Mouse (Mus musculus): ENCODE measurements around the gene Bod1l.

Gene Bod1l

DNA sequence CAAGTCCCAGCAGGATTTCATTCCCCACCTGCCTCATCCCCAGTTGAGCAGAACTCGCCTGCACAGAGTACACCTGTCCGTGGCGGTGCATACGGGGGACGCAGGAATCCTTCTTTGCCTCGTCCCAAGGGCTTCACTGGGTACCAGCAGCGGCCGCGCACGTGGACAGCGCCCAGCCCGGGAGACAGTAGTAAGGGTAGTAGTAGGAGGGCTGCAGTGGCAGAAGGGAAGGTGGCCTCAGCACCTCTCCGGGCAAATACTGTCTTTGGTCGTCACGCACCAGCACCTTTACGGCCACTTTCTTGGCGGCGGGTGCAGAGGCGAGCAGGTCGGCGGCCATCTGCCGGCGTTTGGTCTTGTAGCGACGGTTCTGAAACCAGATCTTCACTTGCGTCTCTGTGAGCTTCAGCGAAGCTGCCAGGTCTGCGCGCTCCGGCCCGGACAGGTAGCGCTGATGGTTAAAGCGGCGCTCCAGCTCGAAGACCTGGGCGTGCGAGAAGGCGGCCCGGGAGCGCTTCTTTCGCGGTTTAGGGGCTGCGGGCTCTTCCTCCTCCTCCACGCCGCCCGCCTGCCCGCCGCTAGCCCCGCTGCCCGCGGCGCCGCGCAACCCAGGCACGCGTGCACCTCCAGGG, 82.5 kb downstream of the Bod1l start:
- ATAC-seq (ENCODE audit: insufficient number of reproducible peaks, low FRiP score, low TSS enrichment) = no peak

- ATAC-seq (ENCODE audit: insufficient number of reproducible peaks, low FRiP score, low TSS enrichment) = no peak
These were observed 83.1 kb downstream of the Bod1l start for GRCm38 (mm10) chr5:41760831-41761508.

- no peak for ATAC-seq (ENCODE audit: insufficient number of reproducible peaks, low FRiP score, low TSS enrichment)
These were observed 84.0 kb downstream of the Bod1l start for GRCm38 (mm10) chr5:41760071-41760470.

- ATAC-seq (ENCODE audit: insufficient number of reproducible peaks, low FRiP score, low TSS enrichment) = no peak
These were observed 85.2 kb downstream of the Bod1l start for GRCm38 (mm10) chr5:41758671-41759639.

GRCm38 (mm10) chr5:41757338-41757737, 86.8 kb downstream of the Bod1l start:
- ATAC-seq (ENCODE audit: insufficient number of reproducible peaks, low FRiP score, low TSS enrichment) = no peak

GRCm38 (mm10) chr5:41756396-41756795, 87.7 kb downstream of the Bod1l start:
- ATAC-seq (ENCODE audit: insufficient number of reproducible peaks, low FRiP score, low TSS enrichment) = no peak

DNA sequence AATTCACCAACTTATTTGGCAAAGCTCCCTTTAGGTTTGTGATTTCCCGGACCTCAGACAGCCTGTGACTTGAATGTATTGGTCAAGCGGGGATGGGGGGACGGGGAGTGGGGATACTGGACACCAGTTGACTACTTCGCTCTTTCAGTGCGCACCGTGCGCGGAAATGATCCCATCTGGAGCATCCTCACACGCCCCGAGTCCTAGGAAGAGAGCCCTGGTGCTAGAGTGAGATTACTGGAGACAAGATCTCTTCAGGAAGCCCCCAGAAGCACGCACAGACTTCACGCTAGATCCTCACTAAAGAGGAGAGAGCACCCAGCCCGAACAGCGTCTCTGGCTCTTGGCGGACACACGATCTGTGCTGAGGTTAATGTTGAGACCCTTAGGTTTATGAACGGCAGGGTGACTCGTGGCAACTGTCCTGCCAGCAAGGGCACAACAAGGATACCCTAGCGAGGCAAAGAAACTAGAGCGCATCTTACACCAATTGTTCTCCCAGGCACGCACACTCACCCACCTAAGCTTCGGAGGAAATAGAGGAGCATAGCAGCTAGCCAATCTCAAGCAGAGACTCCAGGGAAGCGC, 88.6 kb downstream of the Bod1l start:
- no peak for ATAC-seq (ENCODE audit: insufficient number of reproducible peaks, low FRiP score, low TSS enrichment)

DNA sequence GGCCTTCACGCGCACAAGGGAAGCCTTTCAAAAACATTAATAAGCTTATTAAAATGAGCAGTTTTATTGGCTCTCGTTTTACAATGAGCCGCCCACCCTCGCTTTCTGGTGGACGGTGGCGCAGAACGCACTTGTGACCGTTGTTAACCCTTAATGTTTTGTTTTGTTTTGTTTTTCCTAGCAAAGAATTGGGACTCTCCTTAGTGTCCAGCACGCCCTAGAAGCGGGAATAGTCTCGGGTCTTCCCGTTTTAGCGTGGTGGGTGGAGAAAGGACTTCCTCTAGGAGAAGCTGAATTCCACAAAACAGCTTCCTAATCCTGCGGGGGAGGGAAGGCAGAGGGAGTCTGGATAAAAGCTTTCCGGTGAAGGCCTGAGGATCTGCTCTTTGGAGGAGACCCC, 89.3 kb downstream of the Bod1l start:
- ATAC-seq (ENCODE audit: insufficient number of reproducible peaks, low FRiP score, low TSS enrichment) = no peak

DNA sequence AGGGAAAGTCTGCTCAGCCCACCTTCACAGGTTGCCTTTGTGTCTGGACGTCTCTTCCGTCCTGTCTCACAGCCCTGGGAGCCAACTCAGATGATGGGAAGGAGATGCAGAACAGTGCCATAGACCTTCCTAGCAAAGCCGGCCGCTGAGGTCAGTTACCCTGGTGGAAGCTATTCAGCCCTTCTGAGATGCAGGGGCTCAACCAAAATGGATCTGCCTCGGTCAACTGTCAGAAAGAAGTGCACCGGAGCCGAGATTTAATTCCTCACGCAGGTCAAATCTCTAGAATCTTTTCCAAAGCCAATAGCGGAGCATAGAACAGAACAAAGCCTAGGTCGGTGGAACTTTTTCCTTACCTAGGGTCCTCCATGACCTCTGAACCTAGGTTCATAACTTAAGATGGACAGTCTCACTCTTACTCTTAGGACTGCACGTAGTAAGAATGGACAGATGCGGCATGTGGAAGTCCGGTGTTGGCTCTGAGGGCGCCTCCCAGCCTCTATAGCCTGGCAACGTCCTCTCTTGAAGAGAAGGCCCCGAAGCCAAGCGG, 89.8 kb downstream of the Bod1l start:
- ATAC-seq (ENCODE audit: insufficient number of reproducible peaks, low FRiP score, low TSS enrichment) = no peak

DNA sequence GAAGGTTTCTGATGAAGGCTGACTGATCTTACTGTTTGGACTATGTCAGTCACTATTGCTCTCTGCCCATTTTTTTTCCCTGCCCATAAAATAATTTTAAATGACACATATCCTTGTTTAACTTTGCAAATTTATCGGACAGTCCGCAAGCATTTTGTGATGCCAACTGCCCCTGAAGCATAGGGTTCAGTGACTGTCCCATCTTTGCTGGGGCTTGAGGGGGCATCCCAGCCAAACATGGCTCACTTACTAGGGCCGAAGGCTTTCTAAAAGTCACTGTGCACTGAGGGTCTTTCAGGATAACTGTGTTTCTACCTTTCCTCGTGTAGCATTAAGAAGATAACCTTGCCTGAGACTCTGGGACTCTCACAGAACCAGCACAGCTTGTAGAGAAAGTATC, 91.4 kb downstream of the Bod1l start:
- ATAC-seq (ENCODE audit: insufficient number of reproducible peaks, low FRiP score, low TSS enrichment) = no peak

DNA sequence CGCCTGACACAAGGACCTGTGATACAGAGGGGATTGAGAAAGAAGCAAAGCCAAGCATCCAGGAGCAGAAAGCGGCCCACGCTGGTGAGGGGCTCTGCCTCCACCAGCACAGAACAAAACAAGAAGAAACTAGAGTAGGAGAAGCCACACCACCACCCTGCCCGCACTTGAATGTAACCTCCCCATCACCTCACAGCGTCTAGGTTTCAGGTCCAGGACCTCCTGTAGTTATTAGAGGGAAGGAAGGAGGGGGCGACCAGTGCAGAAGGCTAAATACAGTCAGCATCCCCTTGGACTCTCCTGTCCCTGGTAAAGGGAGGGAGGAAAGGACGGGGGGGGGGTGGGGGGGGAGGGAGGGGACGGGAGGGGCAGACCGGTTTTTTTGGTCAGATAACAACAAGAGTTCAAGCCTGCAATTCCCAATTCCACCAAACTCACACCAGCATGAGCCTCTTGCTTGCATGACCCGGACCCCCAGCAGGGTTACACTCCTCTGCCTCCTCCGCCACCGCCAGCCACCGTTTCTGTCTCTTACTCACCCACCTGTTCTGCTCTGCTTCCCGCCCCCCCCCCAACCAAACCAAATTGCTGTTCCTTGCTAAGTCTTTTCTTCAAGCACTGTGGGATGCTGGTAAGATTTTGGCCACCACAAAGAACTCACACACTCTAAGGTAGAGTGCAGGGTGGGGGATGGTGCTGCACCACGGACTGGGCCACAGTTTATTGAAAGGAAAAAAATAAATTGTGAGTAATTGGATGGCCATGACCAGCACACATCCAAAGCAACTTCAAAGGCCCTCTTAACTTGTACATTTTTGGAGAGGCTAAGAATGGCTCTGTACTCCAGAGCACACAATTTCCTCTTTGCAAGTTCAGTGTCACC, 99.0 kb downstream of the Bod1l start:
- ATAC-seq (ENCODE audit: insufficient number of reproducible peaks, low FRiP score, low TSS enrichment) = no peak

GRCm38 (mm10) chr5:41744234-41744633, 99.9 kb downstream of the Bod1l start:
- no peak for ATAC-seq (ENCODE audit: insufficient number of reproducible peaks, low FRiP score, low TSS enrichment)

GRCm38 (mm10) chr5:41738817-41739216, 105.3 kb downstream of the Bod1l start:
- no peak for ATAC-seq (ENCODE audit: insufficient number of reproducible peaks, low FRiP score, low TSS enrichment)
